Mouse (Mus musculus): ENCODE results near the gene Ces2b.

GRCm38 (mm10) chr8:104828221-104828620, 3.2 kb upstream of the Ces2b start:
- no peak for TF ChIP-seq CTCF (IDR thresholded peaks at IDR 0.05; ENCODE audit: borderline replicate concordance, control insufficient read depth, extremely low read depth, insufficient read depth, low read length, poor library complexity)
- TF ChIP-seq POLR2A (IDR thresholded peaks at IDR 0.05; ENCODE audit: control insufficient read depth, extremely low read depth, insufficient read depth, low read length, poor library complexity): no peak
